Mouse (Mus musculus) heart, embryonic 10.5 days (tissue): ENCODE measurements around the gene Slc24a4. TPM values are rescaled to one million over a fixed set of nuclear protein-coding genes. Genes with fewer than 3 reads are reported as not detected.

ENCODE experiments used
- DNase-seq: peaks from one replicate; pipeline ENCODE4 v3.0.0-alpha.2; 2017; ENCODE audit warnings: low spot score
- H3K27ac ChIP-seq: fragments of 300-500 bp; sonication (generic); 2 replicates; pipeline ENCODE4 v1.5.1; 2016; ENCODE audit warnings: mild to moderate bottlenecking
- H3K27me3 ChIP-seq: fragments of 300-500 bp; sonication (generic); 2 replicates; pipeline ENCODE4 v1.6.1; 2016; ENCODE audit warnings: mild to moderate bottlenecking; ENCODE audit not compliant: poor library complexity, insufficient read depth, severe bottlenecking
- H3K36me3 ChIP-seq: fragments of 300-500 bp; sonication (generic); 2 replicates; pipeline ENCODE4 v1.6.1; 2016; ENCODE audit warnings: mild to moderate bottlenecking, moderate library complexity
- H3K4me1 ChIP-seq: fragments of 300-500 bp; sonication (generic); 2 replicates; pipeline ENCODE4 v1.6.1; 2016; ENCODE audit warnings: mild to moderate bottlenecking
- H3K4me3 ChIP-seq: fragments of 300-500 bp; sonication (generic); 2 replicates; pipeline ENCODE4 v1.5.1; 2016; ENCODE audit warnings: mild to moderate bottlenecking, moderate library complexity
- H3K9me3 ChIP-seq: fragments of 300-500 bp; sonication (generic); 2 replicates; pipeline ENCODE4 v1.6.1; 2016; ENCODE audit warnings: mild to moderate bottlenecking, moderate library complexity
- WGBS: fragments of 180-500 bp; shearing (Covaris S2); methylation state at CpG from one replicate; pipeline ENCODE4 v1.1.7; 2016; 5-methylcytosine and 5-hydroxymethylcytosine counted together
- polyA plus RNA-seq: library from polyadenylated mRNA; unstranded; fragments of >200 nt; fragmentation: Nextera tagmentation; extraction: Ambion mirVana; gene quantifications from 2 replicates; pipeline ENCODE4 v1.2.1, GENCODE M21; 2016

Slc24a4 gene
- polyA plus RNA-seq, 1 experiment from 2014 or later = 1.9 TPM

DNA sequence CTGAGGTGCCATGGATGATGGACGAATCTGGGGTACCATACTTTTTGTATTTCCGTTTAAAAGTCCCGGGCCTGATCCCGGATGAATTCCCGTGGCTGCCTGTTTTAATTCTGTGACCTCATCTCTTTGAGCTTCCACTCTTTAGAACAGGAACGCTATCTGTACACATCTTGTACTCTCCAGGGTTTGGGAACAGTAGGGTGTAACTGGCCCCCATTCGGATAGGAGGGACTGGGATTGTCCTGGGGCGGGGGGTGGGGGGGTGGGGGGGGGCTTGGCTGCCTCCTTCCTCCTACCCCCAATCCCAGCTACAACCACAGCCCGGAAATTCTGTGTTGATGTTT lies 155.7 kb downstream of the Slc24a4 start:
- no peaks in the 10 kb centered on the region for H3K9me3 ChIP-seq
- no peaks in the 10 kb centered on the region for H3K27me3 ChIP-seq
- peaks cover 64% of the 10 kb centered on the region for H3K4me1 ChIP-seq
- H3K27ac ChIP-seq = peak overlapping the region; percentile 4
- H3K36me3 ChIP-seq = no peaks in the 10 kb centered on the region
- DNase-seq = no peak
- H3K4me3 ChIP-seq = peak overlapping the region; percentile 71
- WGBS = 14% methylated on average over 9 of the region's 9 CpGs

- DNase-seq = no peak
- H3K27ac ChIP-seq = peak overlapping the region; percentile 4
- WGBS = 23% methylated on average over 3 of the region's 3 CpGs
- no peaks in the 10 kb centered on the region for H3K27me3 ChIP-seq
- no peaks in the 10 kb centered on the region for H3K36me3 ChIP-seq
- peak overlapping the region; percentile 71 for H3K4me3 ChIP-seq
- H3K9me3 ChIP-seq = no peaks in the 10 kb centered on the region
- peaks cover 64% of the 10 kb centered on the region for H3K4me1 ChIP-seq
Observed at GRCm38 (mm10) chr12:102284618-102285159, 156.2 kb downstream of the Slc24a4 start.

GRCm38 (mm10) chr12:102285318-102285717 lies 156.8 kb downstream of the Slc24a4 start:
- no peak for DNase-seq
- H3K9me3 ChIP-seq = no peaks in the 10 kb centered on the region
- H3K27me3 ChIP-seq = no peaks in the 10 kb centered on the region
- no peaks in the 10 kb centered on the region for H3K36me3 ChIP-seq
- peak overlapping the region; percentile 4; the same call in 1 of the 2 replicates for H3K27ac ChIP-seq
- WGBS = 64% methylated on average over 6 of the region's 6 CpGs
- peaks cover 64% of the 10 kb centered on the region for H3K4me1 ChIP-seq
- 0 out of 2 replicates have a peak overlapping the region, but pooled peaks have one; percentile 25 for H3K4me3 ChIP-seq

DNA sequence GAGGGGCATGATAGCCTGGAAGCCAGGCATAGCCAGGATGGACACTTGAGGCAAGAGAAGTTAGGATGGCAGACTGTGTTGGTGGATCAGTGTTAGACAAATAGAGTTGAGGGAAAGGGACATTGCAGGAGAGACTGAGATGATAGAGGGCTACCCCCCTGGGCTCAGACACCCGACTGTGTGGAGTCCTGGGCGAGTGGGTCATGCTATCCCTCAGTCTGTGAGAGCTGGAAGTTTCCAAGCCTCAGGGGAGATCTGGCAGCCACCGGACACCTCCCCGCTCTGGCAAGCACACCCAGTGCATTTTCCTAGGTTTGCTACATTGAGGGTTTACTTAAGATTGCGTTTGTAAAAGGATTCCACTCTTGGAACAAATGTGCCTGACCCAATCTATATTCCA lies 157.2 kb downstream of the Slc24a4 start:
- Histone ChIP-seq H3K9me3 (no peaks in the 10 kb centered on the region), H3K27me3 (no peaks in the 10 kb centered on the region), H3K27ac (peak overlapping the region; percentile 4; the same call in 1 of the 2 replicates), H3K4me3 (0 out of 2 replicates have a peak overlapping the region, but pooled peaks have one; percentile 25), H3K36me3 (no peaks in the 10 kb centered on the region), H3K4me1 (peaks cover 64% of the 10 kb centered on the region)
- no peak for DNase-seq
- 72% methylated on average over 5 of the region's 5 CpGs for WGBS

DNA sequence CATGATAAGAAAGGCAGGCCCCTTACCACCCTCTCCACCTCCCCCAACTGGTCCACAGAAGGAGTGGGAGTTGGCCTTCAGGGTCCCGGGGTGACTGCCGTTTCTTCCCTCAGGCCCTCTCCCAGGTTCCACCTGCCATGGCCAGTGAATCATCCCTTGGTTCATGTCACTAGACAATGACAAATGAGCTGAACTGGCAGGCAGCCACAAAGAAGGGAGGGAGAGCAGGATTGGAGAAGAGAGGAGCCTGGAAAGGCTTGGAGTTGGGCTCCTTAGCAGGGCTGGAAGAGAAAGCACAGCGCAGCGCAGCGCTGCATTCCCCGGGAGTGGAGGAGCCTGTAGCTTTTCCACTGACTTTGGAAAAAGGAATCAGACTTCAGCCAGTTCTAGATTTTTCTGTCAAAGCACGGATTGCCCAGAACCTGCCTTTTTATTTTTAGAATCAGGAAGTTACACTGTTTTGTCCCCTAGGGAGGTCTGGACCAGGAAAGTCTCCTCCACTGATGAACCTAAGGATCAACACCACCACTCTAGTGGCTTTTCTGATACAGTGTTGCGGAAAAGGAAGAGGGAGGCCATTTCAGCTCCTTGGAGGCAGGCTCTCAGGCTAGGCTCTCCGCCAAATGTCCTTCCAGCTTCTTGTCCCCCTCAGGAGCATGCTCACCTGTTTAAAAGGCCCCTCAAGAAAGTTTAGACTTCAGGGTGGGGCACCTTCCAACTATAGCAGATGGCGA lies 158.3 kb downstream of the Slc24a4 start:
- DNase-seq = no peak
- WGBS = 52% methylated on average over 10 of the region's 10 CpGs
- Histone ChIP-seq H3K36me3 (no peaks in the 10 kb centered on the region), H3K27me3 (no peaks in the 10 kb centered on the region), H3K4me1 (peaks cover 73% of the 10 kb centered on the region), H3K4me3 (no peak overlapping the region), H3K27ac (peak overlapping the region; percentile 75), H3K9me3 (no peaks in the 10 kb centered on the region)

- no peaks in the 10 kb centered on the region for H3K9me3 ChIP-seq
- H3K27me3 ChIP-seq = no peaks in the 10 kb centered on the region
- WGBS = 58% methylated on average over 6 of the region's 6 CpGs
- peak overlapping the region; percentile 72; the same call in 1 of the 2 replicates for H3K27ac ChIP-seq
- no peak overlapping the region for H3K4me3 ChIP-seq
- no peaks in the 10 kb centered on the region for H3K36me3 ChIP-seq
- DNase-seq = no peak
- peaks cover 75% of the 10 kb centered on the region for H3K4me1 ChIP-seq
Observed at GRCm38 (mm10) chr12:102287904-102288602, 159.5 kb downstream of the Slc24a4 start.

DNA sequence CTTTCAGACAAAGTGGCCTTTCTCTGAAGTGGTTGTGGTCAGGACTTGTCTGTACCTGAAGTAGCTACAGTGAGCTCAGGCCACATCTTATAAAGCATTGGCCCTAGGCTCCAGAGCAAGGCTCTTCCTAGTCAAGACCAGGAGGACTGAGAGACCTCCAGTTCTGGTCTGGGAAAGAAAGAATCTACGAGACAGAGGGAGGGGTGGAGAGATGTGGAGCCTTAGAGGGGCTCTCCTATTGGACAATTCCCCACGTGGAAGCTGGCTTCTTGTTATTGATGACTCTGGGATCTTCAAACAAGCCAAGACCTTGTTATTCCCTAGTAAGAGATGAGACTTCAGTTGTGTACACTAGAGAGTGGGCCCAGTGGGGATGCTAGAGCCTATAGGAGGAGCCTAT lies 160.3 kb downstream of the Slc24a4 start:
- H3K4me3 ChIP-seq = no peak overlapping the region
- no peaks in the 10 kb centered on the region for H3K27me3 ChIP-seq
- whole genome bisulfite sequencing = 51% methylated on average over 2 of the region's 2 CpGs
- no peaks in the 10 kb centered on the region for H3K36me3 ChIP-seq
- H3K4me1 ChIP-seq = peaks cover 69% of the 10 kb centered on the region
- H3K9me3 ChIP-seq = no peaks in the 10 kb centered on the region
- DNase-seq = no peak
- H3K27ac ChIP-seq = no peak overlapping the region

DNA sequence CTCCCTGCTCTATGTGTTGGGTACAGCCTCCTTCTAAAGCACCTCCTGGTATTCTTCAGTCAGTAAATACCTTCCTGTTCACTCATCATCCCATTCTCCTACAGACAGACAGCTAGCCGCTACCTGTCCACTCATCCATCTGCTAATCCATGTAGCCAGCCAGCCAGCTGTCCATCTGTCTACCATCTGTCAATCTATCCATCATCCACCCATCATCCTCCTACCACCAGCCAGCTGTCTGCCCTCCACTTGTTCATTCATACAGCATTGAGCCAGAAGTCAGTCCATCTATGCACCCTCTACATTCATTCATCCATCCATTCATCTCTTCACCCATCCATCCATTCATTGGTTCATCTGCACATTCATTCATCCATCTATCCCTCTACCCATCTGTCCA lies 161.0 kb downstream of the Slc24a4 start:
- no peak for DNase-seq
- H3K9me3 ChIP-seq = no peaks in the 10 kb centered on the region
- 88% methylated on average over 1 of the region's 1 CpGs for WGBS
- no peak overlapping the region for H3K4me3 ChIP-seq
- no peak overlapping the region for H3K27ac ChIP-seq
- no peaks in the 10 kb centered on the region for H3K27me3 ChIP-seq
- H3K4me1 ChIP-seq = peaks cover 70% of the 10 kb centered on the region
- H3K36me3 ChIP-seq = no peaks in the 10 kb centered on the region

GRCm38 (mm10) chr12:102290662-102291061 lies 162.1 kb downstream of the Slc24a4 start:
- peaks cover 71% of the 10 kb centered on the region for H3K4me1 ChIP-seq
- no peak overlapping the region for H3K27ac ChIP-seq
- H3K4me3 ChIP-seq = no peak overlapping the region
- 84% methylated on average over 2 of the region's 2 CpGs for WGBS
- H3K36me3 ChIP-seq = no peaks in the 10 kb centered on the region; the same call in 1 of the 2 replicates
- no peaks in the 10 kb centered on the region for H3K9me3 ChIP-seq
- H3K27me3 ChIP-seq = no peaks in the 10 kb centered on the region
- no peak for DNase-seq

DNA sequence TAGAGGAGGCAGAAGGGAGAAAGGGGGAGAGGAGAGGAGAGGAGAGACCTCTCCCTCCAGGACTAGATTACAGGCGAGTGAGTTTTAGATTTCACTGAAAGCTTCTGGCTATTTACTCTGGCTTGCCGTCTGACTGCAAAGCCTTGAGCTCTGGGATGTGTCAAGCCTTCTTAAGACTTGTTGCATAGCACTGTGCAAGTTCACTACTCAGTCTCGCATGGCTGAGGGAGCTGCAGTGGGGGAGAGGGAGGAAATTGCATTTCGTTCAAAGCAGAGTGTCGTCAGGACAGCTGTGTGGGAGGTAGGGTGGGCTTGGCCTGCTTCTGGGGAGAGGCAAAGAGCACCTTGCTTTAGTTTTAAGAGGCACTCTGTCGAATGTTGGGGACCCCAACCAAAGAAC lies 163.2 kb downstream of the Slc24a4 start:
- WGBS = 29% methylated on average over 6 of the region's 6 CpGs
- DNase-seq = no peak
- Histone ChIP-seq H3K27ac (peak overlapping the region; percentile 56), H3K36me3 (no peaks in the 10 kb centered on the region; the same call in 1 of the 2 replicates), H3K27me3 (no peaks in the 10 kb centered on the region), H3K4me1 (peaks cover 69% of the 10 kb centered on the region), H3K9me3 (no peaks in the 10 kb centered on the region), H3K4me3 (no peak overlapping the region)

- Histone ChIP-seq H3K9me3 (no peaks in the 10 kb centered on the region), H3K4me1 (peaks cover 63% of the 10 kb centered on the region), H3K4me3 (no peak overlapping the region), H3K36me3 (no peaks in the 10 kb centered on the region; the same call in 1 of the 2 replicates), H3K27me3 (no peaks in the 10 kb centered on the region), H3K27ac (no peak overlapping the region; the same call in 1 of the 2 replicates)
- no peak for DNase-seq
- WGBS = 78% methylated on average over 7 of the region's 7 CpGs
Observed at GRCm38 (mm10) chr12:102292501-102293215, 164.1 kb downstream of the Slc24a4 start.

DNA sequence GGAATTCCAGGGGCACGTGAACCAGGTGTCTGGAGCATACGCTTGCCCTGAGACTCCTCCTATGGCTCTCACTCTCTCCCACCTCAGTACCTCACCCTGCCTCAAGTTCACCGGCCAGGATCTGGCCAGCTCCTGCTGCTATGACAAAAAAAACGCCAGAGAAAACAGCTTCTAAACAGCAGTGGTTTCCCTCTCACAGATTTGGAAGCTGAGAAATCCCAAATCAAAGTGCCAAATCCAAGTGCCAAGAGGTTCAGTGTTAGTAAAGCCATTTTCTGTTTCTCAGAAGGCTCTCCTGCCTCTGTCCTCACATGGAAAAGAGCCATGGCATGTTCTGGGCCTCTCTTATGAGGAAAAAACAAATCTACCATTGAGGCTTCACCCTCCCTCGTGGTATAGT lies 166.1 kb downstream of the Slc24a4 start:
- peaks cover 58% of the 10 kb centered on the region for H3K4me1 ChIP-seq
- H3K9me3 ChIP-seq = no peaks in the 10 kb centered on the region
- 70% methylated on average over 5 of the region's 5 CpGs for WGBS
- H3K36me3 ChIP-seq = no peaks in the 10 kb centered on the region; the same call in 1 of the 2 replicates
- no peak overlapping the region for H3K27ac ChIP-seq
- no peak for DNase-seq
- no peak overlapping the region for H3K4me3 ChIP-seq
- no peaks in the 10 kb centered on the region for H3K27me3 ChIP-seq
